9 mouse cellular contexts compared by ENCODE assay signal in genomic region chr2:33877663-33878360, GRCm38 (mm10). TPM values are rescaled to one million over a fixed set of nuclear protein-coding genes. Genes with fewer than 3 reads are reported as not detected.
A peak's percentile ranks its signal among the peaks of the same experiment; 100 is the strongest.
DNase-seq lines count a peak whose midpoint lies in the region; ATAC-seq lines count a peak whose summit lies in the region.
"Had no signal": no experiment of that assay in that cellular context is flagged by ENCODE, and none has a peak within 500 bp of the region (broad histone marks: within the 10 kb centered on the region; RNA-seq: fewer than 3 reads in every experiment).

No protein-coding gene starts in this region.

- 70% methylated on average over 6 of the region's 6 CpGs for WGBS in intestine, embryonic 14.5 days
- WGBS in intestine, embryonic 16.5 days: 76% methylated on average over 6 of the region's 6 CpGs
- WGBS in embryonic facial prominence, embryonic 10.5 days: 85% methylated on average over 6 of the region's 6 CpGs
- WGBS in forebrain, embryonic 13.5 days: 79% methylated on average over 6 of the region's 6 CpGs
- 86% methylated on average over 6 of the region's 6 CpGs for WGBS in midbrain, embryonic 10.5 days

- peak; percentile 43; the same call in 1 of the 2 replicates for ATAC-seq in intestine, embryonic 14.5 days (replicated peaks; ENCODE audit: low FRiP score, low TSS enrichment, low read depth)
- ATAC-seq in intestine, embryonic 16.5 days: no peak
- no peak for ATAC-seq in forebrain, embryonic 13.5 days

- H3K4me3 ChIP-seq in intestine, embryonic 14.5 days (ENCODE audit: low read depth, low read length): no peak overlapping the region
- H3K4me3 ChIP-seq in intestine, embryonic 16.5 days (ENCODE audit: low read length): no peak overlapping the region
- H3K4me3 ChIP-seq in embryonic facial prominence, embryonic 10.5 days: no peak overlapping the region
- H3K4me3 ChIP-seq in forebrain, embryonic 13.5 days: no peak overlapping the region
- H3K4me3 ChIP-seq in midbrain, embryonic 10.5 days: no peak overlapping the region
- H3K4me3 ChIP-seq: heart, adult 2 months had no signal

- no peak overlapping the region for H3K4me2 ChIP-seq in intestine, embryonic 14.5 days (ENCODE audit: low read length)
- H3K4me2 ChIP-seq in intestine, embryonic 16.5 days (ENCODE audit: low read depth, low read length): no peak overlapping the region
- H3K4me2 ChIP-seq in forebrain, embryonic 13.5 days: peak overlapping the region; percentile 17; the same call in 1 of the 2 replicates

- H3K9me3 ChIP-seq in intestine, embryonic 14.5 days (ENCODE audit: control insufficient read depth, low read length): no peaks in the 10 kb centered on the region
- H3K9me3 ChIP-seq in intestine, embryonic 16.5 days (ENCODE audit: control insufficient read depth, low read length): no peaks in the 10 kb centered on the region
- H3K9me3 ChIP-seq in embryonic facial prominence, embryonic 10.5 days: no peaks in the 10 kb centered on the region
- no peaks in the 10 kb centered on the region for H3K9me3 ChIP-seq in forebrain, embryonic 13.5 days (replicated peaks)
- H3K9me3 ChIP-seq in midbrain, embryonic 10.5 days (replicated peaks): 0 out of 2 replicates have a peak, but pooled peaks cover 1% of the 10 kb centered on the region

- no peak overlapping the region for H3K9ac ChIP-seq in intestine, embryonic 14.5 days (ENCODE audit: low read length)
- H3K9ac ChIP-seq in intestine, embryonic 16.5 days (ENCODE audit: low read depth, low read length): no peak overlapping the region
- H3K9ac ChIP-seq in forebrain, embryonic 13.5 days: peak overlapping the region; percentile 28; the same call in 1 of the 2 replicates

- peaks cover 11% of the 10 kb centered on the region for H3K36me3 ChIP-seq in intestine, embryonic 14.5 days (ENCODE audit: control insufficient read depth, insufficient read depth, low read length)
- no peaks in the 10 kb centered on the region for H3K36me3 ChIP-seq in intestine, embryonic 16.5 days (ENCODE audit: control insufficient read depth, insufficient read depth, low read length)
- peaks cover 16% of the 10 kb centered on the region for H3K36me3 ChIP-seq in embryonic facial prominence, embryonic 10.5 days (replicated peaks)
- H3K36me3 ChIP-seq in forebrain, embryonic 13.5 days (ENCODE audit: poor library complexity, severe bottlenecking): peaks cover 17% of the 10 kb centered on the region
- H3K36me3 ChIP-seq in midbrain, embryonic 10.5 days: peaks cover 26% of the 10 kb centered on the region

- no peaks in the 10 kb centered on the region for H3K27me3 ChIP-seq in intestine, embryonic 14.5 days (replicated peaks; ENCODE audit: control insufficient read depth, insufficient read depth, low read length)
- no peaks in the 10 kb centered on the region for H3K27me3 ChIP-seq in intestine, embryonic 16.5 days (replicated peaks; ENCODE audit: control insufficient read depth, insufficient read depth, low read length)
- H3K27me3 ChIP-seq in embryonic facial prominence, embryonic 10.5 days (replicated peaks; ENCODE audit: low read depth, poor library complexity, severe bottlenecking): peaks cover 8% of the 10 kb centered on the region; the same call in 1 of the 2 replicates
- no peaks in the 10 kb centered on the region for H3K27me3 ChIP-seq in forebrain, embryonic 13.5 days
- H3K27me3 ChIP-seq in midbrain, embryonic 10.5 days (ENCODE audit: low read depth, poor library complexity, severe bottlenecking): peaks cover 44% of the 10 kb centered on the region

- H3K4me1 ChIP-seq in intestine, embryonic 14.5 days (replicated peaks; ENCODE audit: control insufficient read depth, insufficient read depth, low read length): peaks cover 40% of the 10 kb centered on the region
- H3K4me1 ChIP-seq in intestine, embryonic 16.5 days (ENCODE audit: control insufficient read depth, insufficient read depth, low read length): peaks cover 29% of the 10 kb centered on the region
- peaks cover 73% of the 10 kb centered on the region for H3K4me1 ChIP-seq in embryonic facial prominence, embryonic 10.5 days
- peaks cover 75% of the 10 kb centered on the region for H3K4me1 ChIP-seq in forebrain, embryonic 13.5 days
- H3K4me1 ChIP-seq in midbrain, embryonic 10.5 days: peaks cover 79% of the 10 kb centered on the region

- DNase-seq in intestine, embryonic 14.5 days (ENCODE audit: low spot score): no peak
- DNase-seq in embryonic facial prominence, embryonic 10.5 days (ENCODE audit: low spot score): peak; percentile 21
- DNase-seq in midbrain, embryonic 10.5 days (ENCODE audit: low spot score): no peak
- no peak for DNase-seq in layer of hippocampus, adult 18-20 months (ENCODE audit: low spot score in 2 of 2)
- no peak for DNase-seq in lung, postnatal 36 days
- DNase-seq in frontal cortex, postnatal 10 days (ENCODE audit: low spot score in 2 of 2): no peak

- H3K27ac ChIP-seq in intestine, embryonic 14.5 days (ENCODE audit: low read depth): no peak overlapping the region
- H3K27ac ChIP-seq in intestine, embryonic 16.5 days (ENCODE audit: low read length): no peak overlapping the region
- H3K27ac ChIP-seq in embryonic facial prominence, embryonic 10.5 days (replicated peaks): peak overlapping the region; percentile 93
- peak overlapping the region; percentile 99 for H3K27ac ChIP-seq in forebrain, embryonic 13.5 days
- peak overlapping the region; percentile 95 for H3K27ac ChIP-seq in midbrain, embryonic 10.5 days (replicated peaks)
- H3K27ac ChIP-seq: heart, adult 2 months had no signal

RNA-seq across cellular contexts. Expression of gene Mvb12b, which starts 9.9 kb away (rescaled TPM):
- polyA plus RNA-seq in intestine, embryonic 14.5 days (2014; fragmentation: Nextera tagmentation; extraction: Ambion mirVana): 13.2 and 14.0 TPM in 2 replicates
- polyA plus RNA-seq in intestine, embryonic 16.5 days (2015; fragmentation: Nextera tagmentation; extraction: Ambion mirVana): 7.9 and 8.5 TPM in 2 replicates
- 14.4 and 16.1 TPM in 2 replicates for polyA plus RNA-seq in embryonic facial prominence, embryonic 10.5 days (2016; fragmentation: Nextera tagmentation; extraction: Ambion mirVana)
- polyA plus RNA-seq in forebrain, embryonic 13.5 days (2015; fragmentation: Nextera tagmentation; extraction: Ambion mirVana): 61.3 and 63.9 TPM in 2 replicates
- 19.0 and 23.5 TPM in 2 replicates for polyA plus RNA-seq in midbrain, embryonic 10.5 days (2016; fragmentation: Nextera tagmentation; extraction: Ambion mirVana)
- 10 to 100 TPM; 84.3 to 89.0 TPM for total RNA-seq in layer of hippocampus, adult 18-20 months (2021)

Comparison
In these comparisons a context has a peak if more than half of its experiments do, and no peak if none do; other contexts are left out.
1. H3K27ac ChIP-seq: peak in embryonic facial prominence, embryonic 10.5 days (single experiment), forebrain, embryonic 13.5 days (single experiment) and midbrain, embryonic 10.5 days (single experiment); none in intestine, embryonic 14.5 days (single experiment) and intestine, embryonic 16.5 days (single experiment).